In the genomic region with DNA sequence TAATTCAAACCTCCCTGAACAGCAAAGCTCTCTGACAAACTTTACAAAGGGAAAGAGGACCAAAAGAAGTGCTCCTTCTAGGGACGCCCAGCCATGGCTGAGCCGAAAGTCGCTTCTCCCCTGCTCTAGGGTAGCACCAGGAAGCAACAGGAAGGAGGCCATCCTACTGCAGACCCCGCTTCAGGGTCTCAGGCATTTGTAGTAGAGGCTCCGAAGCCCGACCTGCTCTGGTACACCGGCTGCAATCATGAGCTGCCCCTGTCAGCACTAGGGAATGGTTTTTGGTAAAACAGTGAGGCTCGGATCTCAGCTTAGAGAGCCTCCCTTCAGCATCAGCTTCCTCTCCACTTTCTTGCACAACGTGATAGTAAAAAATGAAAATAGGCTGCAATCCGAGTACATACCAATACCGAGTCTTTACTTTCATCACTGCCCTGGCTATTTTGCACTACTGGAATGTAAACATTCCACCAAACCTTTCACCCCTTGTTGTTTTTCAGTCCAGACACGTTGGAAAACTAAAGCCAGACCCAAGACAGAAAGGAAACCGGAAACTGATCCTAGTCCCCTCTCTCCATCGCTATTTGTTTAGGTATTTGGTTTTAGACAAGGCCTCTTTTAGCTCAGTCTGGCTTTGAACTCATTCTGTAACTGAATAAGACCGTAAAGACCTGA, we compare ENCODE assay signal across 8 mouse cellular contexts. TPM values are rescaled to one million over a fixed set of nuclear protein-coding genes. Genes with fewer than 3 reads are reported as not detected.
DNase-seq lines count a peak whose midpoint lies in the region; ATAC-seq lines count a peak whose summit lies in the region.

No protein-coding gene starts in this region.

- peak overlapping the region; percentile 77 for H3K27ac ChIP-seq in hindbrain, embryonic 10.5 days
- H3K27ac ChIP-seq in hindbrain, embryonic 11.5 days (ENCODE audit: low read depth, low read length), result no peak overlapping the region
- no peak overlapping the region; the same call in none of the 2 replicates for H3K27ac ChIP-seq in hindbrain, embryonic 13.5 days

- ATAC-seq in hindbrain, embryonic 11.5 days (ENCODE audit: low FRiP score), result no peak
- no peak for ATAC-seq in hindbrain, embryonic 13.5 days (ENCODE audit: low FRiP score)

- peaks cover 9% of the 10 kb centered on the region for H3K36me3 ChIP-seq in hindbrain, embryonic 10.5 days
- H3K36me3 ChIP-seq in hindbrain, embryonic 11.5 days (ENCODE audit: control insufficient read depth, insufficient read depth, low read length), result no peaks in the 10 kb centered on the region
- H3K36me3 ChIP-seq in hindbrain, embryonic 13.5 days, result no peaks in the 10 kb centered on the region

- peaks cover 41% of the 10 kb centered on the region for H3K4me1 ChIP-seq in hindbrain, embryonic 10.5 days (replicated peaks)
- no peaks in the 10 kb centered on the region for H3K4me1 ChIP-seq in hindbrain, embryonic 11.5 days (replicated peaks; ENCODE audit: control insufficient read depth, insufficient read depth, low read length)
- H3K4me1 ChIP-seq in hindbrain, embryonic 13.5 days (replicated peaks), result 0 out of 2 replicates have a peak, but pooled peaks cover 3% of the 10 kb centered on the region

- H3K4me3 ChIP-seq in hindbrain, embryonic 10.5 days, result 0 out of 2 replicates have a peak overlapping the region, but pooled peaks have one; percentile 16
- no peak overlapping the region for H3K4me3 ChIP-seq in hindbrain, embryonic 11.5 days (ENCODE audit: low read depth, low read length)
- no peak overlapping the region for H3K4me3 ChIP-seq in hindbrain, embryonic 13.5 days

- no peak overlapping the region for H3K9ac ChIP-seq in hindbrain, embryonic 11.5 days (ENCODE audit: low read depth, low read length)
- H3K9ac ChIP-seq in hindbrain, embryonic 13.5 days, result no peak overlapping the region

- H3K9me3 ChIP-seq in hindbrain, embryonic 10.5 days, result no peaks in the 10 kb centered on the region
- H3K9me3 ChIP-seq in hindbrain, embryonic 11.5 days (ENCODE audit: control insufficient read depth, low read length), result no peaks in the 10 kb centered on the region
- no peaks in the 10 kb centered on the region for H3K9me3 ChIP-seq in hindbrain, embryonic 13.5 days

- no peak for DNase-seq in hindbrain, embryonic 10.5 days (ENCODE audit: low spot score)
- DNase-seq in hindbrain, embryonic 11.5 days (ENCODE audit: low spot score), result no peak
- DNase-seq in NIH3T3 (ENCODE audit: low read depth), result peak; percentile 72
- peak; percentile 39 for DNase-seq in lung, postnatal 25 days (ENCODE audit: low spot score)
- no peak for DNase-seq in adrenal gland, adult (ENCODE audit: inconsistent age in 2 of 2, low spot score in 1 of 2)
- DNase-seq in spleen, postnatal 36 days (ENCODE audit: low spot score in 2 of 2), result no peak
- no peak for DNase-seq in adrenal gland, postnatal 25 days

- WGBS in hindbrain, embryonic 10.5 days, result 52% methylated on average over 15 of the region's 15 CpGs
- 52% methylated on average over 15 of the region's 15 CpGs for WGBS in hindbrain, embryonic 11.5 days
- 70% methylated on average over 15 of the region's 15 CpGs for WGBS in hindbrain, embryonic 13.5 days

- H3K4me2 ChIP-seq in hindbrain, embryonic 11.5 days (replicated peaks; ENCODE audit: low read depth, low read length), result no peak overlapping the region
- H3K4me2 ChIP-seq in hindbrain, embryonic 13.5 days, result peak overlapping the region; percentile 27; the same call in 1 of the 2 replicates

- no peaks in the 10 kb centered on the region for H3K27me3 ChIP-seq in hindbrain, embryonic 10.5 days (ENCODE audit: insufficient read depth, poor library complexity, severe bottlenecking)
- H3K27me3 ChIP-seq in hindbrain, embryonic 11.5 days (ENCODE audit: control insufficient read depth, insufficient read depth, low read length), result no peaks in the 10 kb centered on the region
- H3K27me3 ChIP-seq in hindbrain, embryonic 13.5 days, result no peaks in the 10 kb centered on the region

RNA-seq across cellular contexts. Expression of a gene that starts 44.8 kb away (rescaled TPM):
- 8.6 TPM in 2 replicates for polyA plus RNA-seq in hindbrain, embryonic 10.5 days (2016; fragmentation: Nextera tagmentation; extraction: Ambion mirVana)
- polyA plus RNA-seq in hindbrain, embryonic 11.5 days (2014; fragmentation: Nextera tagmentation; extraction: Ambion mirVana), result 9.2 and 9.7 TPM in 2 replicates
- polyA plus RNA-seq in hindbrain, embryonic 13.5 days (2015; fragmentation: Nextera tagmentation; extraction: Ambion mirVana), result 2.3 and 2.5 TPM in 2 replicates
- 14.9 and 17.0 TPM in 2 replicates for total RNA-seq in adrenal gland, postnatal 25 days (2021)

Comparison
In these comparisons a context has a peak if more than half of its experiments do, and no peak if none do; other contexts are left out.
1. DNase-seq: peak in NIH3T3 (single experiment) and lung, postnatal 25 days (single experiment); none in hindbrain, embryonic 10.5 days (single experiment), hindbrain, embryonic 11.5 days (single experiment), adrenal gland, adult (0 of 2), spleen, postnatal 36 days (0 of 2) and adrenal gland, postnatal 25 days (single experiment).